Mouse (Mus musculus): ENCODE results near the gene Smyd3. TPM values are rescaled to one million over a fixed set of nuclear protein-coding genes. Genes with fewer than 3 reads are reported as not detected.

The Smyd3 gene
- polyA plus RNA-seq, 1 experiment from 2014 or later = 21.4 TPM

DNA sequence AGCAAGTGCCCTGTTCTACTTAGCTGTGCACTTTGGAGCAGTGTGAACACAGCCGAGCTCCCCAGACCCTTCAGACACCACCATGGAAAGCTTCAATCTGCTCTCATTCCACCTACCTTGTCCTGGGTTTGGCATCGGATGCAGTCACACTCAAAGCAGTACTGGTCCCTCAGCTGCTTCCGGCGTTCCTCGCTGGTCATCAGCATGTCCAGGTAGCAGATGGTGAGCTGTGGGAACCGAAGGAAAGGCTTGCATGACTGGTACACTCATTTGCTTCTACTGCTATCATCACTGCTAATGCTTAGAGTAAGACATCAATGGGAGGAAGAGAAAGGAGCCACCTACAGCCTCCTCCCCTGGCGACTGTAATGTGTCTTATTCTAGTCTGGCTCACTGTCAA is 431.6 kb downstream of the Smyd3 start:
- H3K4me3 ChIP-seq (ENCODE audit: low read length) = no peak overlapping the region
- no peak overlapping the region for H3K27ac ChIP-seq (ENCODE audit: low read length)
- no peak for ATAC-seq (ENCODE audit: low FRiP score, low TSS enrichment)
- no peaks in the 10 kb centered on the region for H3K36me3 ChIP-seq (ENCODE audit: insufficient read depth, low read length)
- H3K9ac ChIP-seq (replicated peaks; ENCODE audit: low read length) = no peak overlapping the region
- H3K27me3 ChIP-seq (ENCODE audit: insufficient read depth, low read length) = no peaks in the 10 kb centered on the region
- H3K4me2 ChIP-seq (replicated peaks; ENCODE audit: low read depth, low read length) = no peak overlapping the region
- peaks cover 24% of the 10 kb centered on the region for H3K4me1 ChIP-seq (ENCODE audit: insufficient read depth, low read length)
- 92% methylated on average over 7 of the region's 7 CpGs for WGBS
- no peaks in the 10 kb centered on the region for H3K9me3 ChIP-seq (ENCODE audit: low read length)

DNA sequence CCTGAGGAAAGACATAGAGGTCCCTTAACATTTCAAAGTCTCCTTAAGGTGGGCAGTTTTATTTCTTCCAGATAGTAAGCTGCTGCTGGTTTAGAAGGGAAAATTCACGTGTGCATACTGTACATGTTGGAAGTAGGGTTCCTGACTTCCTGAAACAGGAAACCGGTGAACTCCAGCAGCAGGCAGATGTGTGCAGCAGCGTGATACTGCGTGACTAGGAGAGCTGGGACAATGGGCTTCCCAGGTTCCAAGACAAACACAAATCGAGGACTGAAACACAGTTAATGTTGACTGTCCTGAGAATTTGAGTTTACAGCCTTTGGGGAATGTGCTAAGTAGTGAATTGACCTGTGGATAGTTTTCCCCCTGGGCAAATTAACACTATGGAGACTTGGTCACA is 434.7 kb downstream of the Smyd3 start:
- 20% methylated on average over 5 of the region's 5 CpGs for WGBS
- no peak overlapping the region for H3K9ac ChIP-seq (replicated peaks; ENCODE audit: low read length)

DNA sequence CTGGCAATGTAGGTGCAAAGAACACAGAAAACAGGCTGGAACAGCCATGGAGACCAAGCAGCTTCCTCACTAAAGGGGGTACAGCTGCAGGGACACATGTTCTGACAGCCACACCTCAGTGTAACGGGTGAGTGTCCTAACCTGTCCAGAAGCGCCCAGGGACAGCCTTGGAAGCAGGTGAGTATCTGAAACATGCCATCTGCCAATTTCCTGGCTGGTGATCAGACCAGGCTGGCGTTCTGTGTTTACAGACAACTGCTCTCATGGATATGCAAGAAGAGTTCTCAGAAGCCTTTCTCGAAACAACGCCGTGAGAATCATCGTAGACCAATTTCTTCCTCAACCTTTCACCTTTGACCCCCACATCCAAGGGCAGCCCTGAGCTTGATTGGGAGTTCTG is 444.0 kb downstream of the Smyd3 start:
- no peak overlapping the region for H3K4me2 ChIP-seq (replicated peaks; ENCODE audit: low read depth, low read length)
- no peaks in the 10 kb centered on the region for H3K36me3 ChIP-seq (ENCODE audit: insufficient read depth, low read length)
- H3K9me3 ChIP-seq (ENCODE audit: low read length) = no peaks in the 10 kb centered on the region
- no peaks in the 10 kb centered on the region for H3K27me3 ChIP-seq (ENCODE audit: insufficient read depth, low read length)
- no peak overlapping the region for H3K4me3 ChIP-seq (ENCODE audit: low read length)
- no peak for ATAC-seq (ENCODE audit: low FRiP score, low TSS enrichment)
- H3K4me1 ChIP-seq (ENCODE audit: insufficient read depth, low read length) = no peaks in the 10 kb centered on the region
- 85% methylated on average over 7 of the region's 7 CpGs for WGBS
- no peak overlapping the region for H3K9ac ChIP-seq (replicated peaks; ENCODE audit: low read length)
- no peak overlapping the region for H3K27ac ChIP-seq (ENCODE audit: low read length)

More for the DNA sequence above, 434.7 kb downstream of the Smyd3 start:
- no peaks in the 10 kb centered on the region for H3K36me3 ChIP-seq (ENCODE audit: insufficient read depth, low read length)
- no peaks in the 10 kb centered on the region for H3K9me3 ChIP-seq (ENCODE audit: low read length)
- peak overlapping the region; percentile 31; the same call in 1 of the 2 replicates for H3K27ac ChIP-seq (ENCODE audit: low read length)
- peaks cover 29% of the 10 kb centered on the region for H3K4me1 ChIP-seq (ENCODE audit: insufficient read depth, low read length)
- H3K4me2 ChIP-seq (replicated peaks; ENCODE audit: low read depth, low read length) = no peak overlapping the region
- H3K27me3 ChIP-seq (ENCODE audit: insufficient read depth, low read length) = no peaks in the 10 kb centered on the region
- ATAC-seq (ENCODE audit: low FRiP score, low TSS enrichment) = no peak
- no peak overlapping the region for H3K4me3 ChIP-seq (ENCODE audit: low read length)

DNA sequence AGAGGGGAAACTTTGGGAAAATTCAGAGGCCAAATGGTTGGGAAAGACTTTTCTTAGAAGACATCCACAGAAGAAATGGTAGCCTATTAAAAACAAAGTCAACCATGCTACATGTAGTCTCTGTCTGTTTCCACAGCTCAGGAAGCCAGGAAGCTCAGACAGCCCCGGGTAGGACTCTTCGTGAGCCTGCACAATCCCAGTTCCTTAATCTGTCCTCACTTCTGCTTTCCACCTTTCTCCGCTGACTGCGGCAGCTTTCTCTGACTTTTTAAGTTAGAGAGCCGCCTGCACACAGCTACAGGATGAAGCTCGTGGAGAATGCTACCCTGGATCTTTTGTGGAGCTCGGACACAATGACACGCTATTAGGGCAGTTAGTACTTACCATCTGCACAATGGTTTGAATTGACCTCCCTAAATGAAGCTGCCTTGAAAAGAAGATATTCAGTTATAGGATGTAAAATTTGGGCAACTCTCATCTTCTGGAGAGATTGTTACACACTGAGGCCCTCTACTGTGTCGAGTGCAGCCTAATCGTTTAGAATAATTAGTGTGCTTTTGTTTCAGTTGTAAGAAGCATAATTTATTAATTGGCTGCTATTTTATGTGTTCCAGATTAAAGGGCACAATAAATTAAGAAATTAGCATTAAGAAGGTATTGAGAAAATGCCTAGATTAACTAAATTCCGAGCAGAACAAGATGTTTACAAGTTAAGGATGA is 444.7 kb downstream of the Smyd3 start:
- no peak for ATAC-seq (ENCODE audit: low FRiP score, low TSS enrichment)
- Histone ChIP-seq H3K4me1 (ENCODE audit: insufficient read depth, low read length) (no peaks in the 10 kb centered on the region), H3K27ac (ENCODE audit: low read length) (0 out of 2 replicates have a peak overlapping the region, but pooled peaks have one; percentile 13), H3K4me2 (replicated peaks; ENCODE audit: low read depth, low read length) (no peak overlapping the region), H3K27me3 (ENCODE audit: insufficient read depth, low read length) (no peaks in the 10 kb centered on the region), H3K36me3 (ENCODE audit: insufficient read depth, low read length) (no peaks in the 10 kb centered on the region), H3K9ac (replicated peaks; ENCODE audit: low read length) (no peak overlapping the region), H3K9me3 (ENCODE audit: low read length) (no peaks in the 10 kb centered on the region), H3K4me3 (ENCODE audit: low read length) (no peak overlapping the region)
- WGBS = 64% methylated on average over 11 of the region's 11 CpGs

DNA sequence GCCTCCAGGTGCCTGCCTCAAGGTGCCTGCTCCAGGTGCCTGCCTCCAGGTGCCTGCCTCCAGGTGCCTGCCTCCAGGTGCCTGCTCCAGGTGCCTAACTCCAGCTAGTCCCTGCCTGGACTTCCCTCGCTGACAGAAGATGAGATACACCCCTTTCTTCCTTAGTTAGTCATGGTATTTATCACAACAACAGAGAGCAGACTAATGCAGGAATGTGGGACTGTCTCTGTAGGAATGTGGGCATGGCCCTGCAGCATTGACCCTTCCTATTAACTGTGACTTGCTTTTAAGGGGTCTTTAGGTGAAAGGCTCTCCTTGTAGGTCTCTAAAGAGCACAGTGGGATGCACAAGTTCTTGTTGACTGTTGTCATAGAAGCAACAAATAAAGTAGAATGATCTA is 445.4 kb downstream of the Smyd3 start:
- H3K9ac ChIP-seq (replicated peaks; ENCODE audit: low read length) = no peak overlapping the region
- no peak overlapping the region for H3K27ac ChIP-seq (ENCODE audit: low read length)
- no peak overlapping the region for H3K4me3 ChIP-seq (ENCODE audit: low read length)
- no peaks in the 10 kb centered on the region for H3K36me3 ChIP-seq (ENCODE audit: insufficient read depth, low read length)
- H3K4me1 ChIP-seq (ENCODE audit: insufficient read depth, low read length) = no peaks in the 10 kb centered on the region
- H3K27me3 ChIP-seq (ENCODE audit: insufficient read depth, low read length) = no peaks in the 10 kb centered on the region
- H3K9me3 ChIP-seq (ENCODE audit: low read length) = no peaks in the 10 kb centered on the region
- no peak for ATAC-seq (ENCODE audit: low FRiP score, low TSS enrichment)
- H3K4me2 ChIP-seq (replicated peaks; ENCODE audit: low read depth, low read length) = no peak overlapping the region
- WGBS = 79% methylated on average over 1 of the region's 1 CpGs

- no peak overlapping the region for H3K4me2 ChIP-seq (replicated peaks; ENCODE audit: low read depth, low read length)
- H3K36me3 ChIP-seq (ENCODE audit: insufficient read depth, low read length) = no peaks in the 10 kb centered on the region
- no peak overlapping the region for H3K27ac ChIP-seq (ENCODE audit: low read length)
- no peaks in the 10 kb centered on the region for H3K4me1 ChIP-seq (ENCODE audit: insufficient read depth, low read length)
- H3K27me3 ChIP-seq (ENCODE audit: insufficient read depth, low read length) = no peaks in the 10 kb centered on the region
- 97% methylated on average over 1 of the region's 1 CpGs for WGBS
- H3K4me3 ChIP-seq (ENCODE audit: low read length) = no peak overlapping the region
- H3K9me3 ChIP-seq (ENCODE audit: low read length) = no peaks in the 10 kb centered on the region
- no peak for ATAC-seq (ENCODE audit: low FRiP score, low TSS enrichment)
- no peak overlapping the region for H3K9ac ChIP-seq (replicated peaks; ENCODE audit: low read length)
These were observed 448.9 kb downstream of the Smyd3 start for GRCm38 (mm10) chr1:179068990-179069389.

DNA sequence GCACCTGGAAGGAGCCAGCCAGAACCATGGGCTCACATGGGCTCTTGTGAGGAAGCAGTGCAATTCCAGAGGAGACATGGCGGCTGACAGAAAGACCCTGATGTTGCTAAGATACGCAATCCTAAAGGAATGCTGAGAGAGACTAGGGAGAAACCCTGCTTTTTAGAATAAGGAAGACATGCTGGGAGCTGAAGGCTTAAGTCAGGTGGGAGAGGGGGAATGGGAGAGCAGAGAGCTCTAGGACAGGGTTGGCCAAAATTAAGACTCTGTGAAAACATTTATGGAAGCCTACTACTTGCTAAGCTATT is 452.6 kb downstream of the Smyd3 start:
- WGBS = 95% methylated on average over 2 of the region's 2 CpGs
- Histone ChIP-seq H3K27me3 (ENCODE audit: insufficient read depth, low read length) (no peaks in the 10 kb centered on the region), H3K27ac (ENCODE audit: low read length) (no peak overlapping the region)

GRCm38 (mm10) chr1:179064601-179065293 is 453.1 kb downstream of the Smyd3 start:
- H3K9me3 ChIP-seq (ENCODE audit: low read length) = no peaks in the 10 kb centered on the region
- no peak overlapping the region for H3K27ac ChIP-seq (ENCODE audit: low read length)
- no peaks in the 10 kb centered on the region for H3K27me3 ChIP-seq (ENCODE audit: insufficient read depth, low read length)
- no peak overlapping the region for H3K4me3 ChIP-seq (ENCODE audit: low read length)
- H3K4me1 ChIP-seq (ENCODE audit: insufficient read depth, low read length) = peaks cover 23% of the 10 kb centered on the region
- 85% methylated on average over 14 of the region's 14 CpGs for WGBS
- H3K36me3 ChIP-seq (ENCODE audit: insufficient read depth, low read length) = no peaks in the 10 kb centered on the region
- no peak for ATAC-seq (ENCODE audit: low FRiP score, low TSS enrichment)
- no peak overlapping the region for H3K4me2 ChIP-seq (replicated peaks; ENCODE audit: low read depth, low read length)
- no peak overlapping the region for H3K9ac ChIP-seq (replicated peaks; ENCODE audit: low read length)

More for the DNA sequence above, 452.6 kb downstream of the Smyd3 start:
- Histone ChIP-seq H3K4me2 (replicated peaks; ENCODE audit: low read depth, low read length) (no peak overlapping the region), H3K9me3 (ENCODE audit: low read length) (no peaks in the 10 kb centered on the region), H3K36me3 (ENCODE audit: insufficient read depth, low read length) (no peaks in the 10 kb centered on the region), H3K9ac (replicated peaks; ENCODE audit: low read length) (no peak overlapping the region), H3K4me3 (ENCODE audit: low read length) (no peak overlapping the region), H3K4me1 (ENCODE audit: insufficient read depth, low read length) (peaks cover 18% of the 10 kb centered on the region)
- no peak for ATAC-seq (ENCODE audit: low FRiP score, low TSS enrichment)

GRCm38 (mm10) chr1:179061759-179062168 is 456.1 kb downstream of the Smyd3 start:
- WGBS = 13% methylated on average over 9 of the region's 9 CpGs
- no peaks in the 10 kb centered on the region for H3K36me3 ChIP-seq (ENCODE audit: insufficient read depth, low read length)
- H3K9me3 ChIP-seq (ENCODE audit: low read length) = no peaks in the 10 kb centered on the region
- no peaks in the 10 kb centered on the region for H3K27me3 ChIP-seq (ENCODE audit: insufficient read depth, low read length)
- peak; percentile 25; the same call in 1 of the 2 replicates for ATAC-seq (ENCODE audit: low FRiP score, low TSS enrichment)
- no peak overlapping the region for H3K4me2 ChIP-seq (replicated peaks; ENCODE audit: low read depth, low read length)
- H3K27ac ChIP-seq (ENCODE audit: low read length) = peak overlapping the region; percentile 81
- H3K4me3 ChIP-seq (ENCODE audit: low read length) = no peak overlapping the region
- H3K4me1 ChIP-seq (ENCODE audit: insufficient read depth, low read length) = peaks cover 40% of the 10 kb centered on the region
- H3K9ac ChIP-seq (replicated peaks; ENCODE audit: low read length) = no peak overlapping the region

- H3K36me3 ChIP-seq (ENCODE audit: insufficient read depth, low read length) = no peaks in the 10 kb centered on the region
- H3K9ac ChIP-seq (replicated peaks; ENCODE audit: low read length) = no peak overlapping the region
- H3K4me2 ChIP-seq (replicated peaks; ENCODE audit: low read depth, low read length) = no peak overlapping the region
- H3K27me3 ChIP-seq (ENCODE audit: insufficient read depth, low read length) = no peaks in the 10 kb centered on the region
- no peak overlapping the region for H3K4me3 ChIP-seq (ENCODE audit: low read length)
- peak overlapping the region; percentile 81 for H3K27ac ChIP-seq (ENCODE audit: low read length)
- 72% methylated on average over 4 of the region's 4 CpGs for WGBS
- no peak for ATAC-seq (ENCODE audit: low FRiP score, low TSS enrichment)
- peaks cover 40% of the 10 kb centered on the region for H3K4me1 ChIP-seq (ENCODE audit: insufficient read depth, low read length)
- H3K9me3 ChIP-seq (ENCODE audit: low read length) = no peaks in the 10 kb centered on the region
These were observed 456.8 kb downstream of the Smyd3 start for GRCm38 (mm10) chr1:179061053-179061452.

All from kidney, embryonic 16.5 days (tissue).